Mouse (Mus musculus): ENCODE results near the gene Atxn1. TPM values are rescaled to one million over a fixed set of nuclear protein-coding genes. Genes with fewer than 3 reads are reported as not detected.

Atxn1 gene
- polyA plus RNA-seq, 1 experiment from 2014 or later: 4.6 TPM

- H3K9ac ChIP-seq: no peak overlapping the region
- no peak overlapping the region for H3K4me3 ChIP-seq
- no peak overlapping the region for H3K4me2 ChIP-seq (replicated peaks)
- no peaks in the 10 kb centered on the region for H3K36me3 ChIP-seq
- H3K9me3 ChIP-seq: no peaks in the 10 kb centered on the region
- no peak overlapping the region for H3K27ac ChIP-seq
- H3K4me1 ChIP-seq: peaks cover 21% of the 10 kb centered on the region
- H3K27me3 ChIP-seq: no peaks in the 10 kb centered on the region
- 80% methylated on average over 6 of the region's 6 CpGs for WGBS
- ATAC-seq (ENCODE audit: insufficient number of reproducible peaks, insufficient read depth, low FRiP score, low TSS enrichment): no peak
These were observed 57.6 kb downstream of the Atxn1 start for GRCm38 (mm10) chr13:45907181-45907691.

- WGBS: 55% methylated on average over 10 of the region's 10 CpGs
These were observed 58.2 kb downstream of the Atxn1 start for GRCm38 (mm10) chr13:45906438-45907166.

GRCm38 (mm10) chr13:45904955-45905354 is 59.9 kb downstream of the Atxn1 start:
- H3K9me3 ChIP-seq: no peaks in the 10 kb centered on the region
- no peak overlapping the region for H3K4me3 ChIP-seq
- H3K36me3 ChIP-seq: no peaks in the 10 kb centered on the region
- H3K4me2 ChIP-seq (replicated peaks): no peak overlapping the region
- no peak for ATAC-seq (ENCODE audit: insufficient number of reproducible peaks, insufficient read depth, low FRiP score, low TSS enrichment)
- no peak overlapping the region for H3K9ac ChIP-seq
- H3K27ac ChIP-seq: no peak overlapping the region
- 39% methylated on average over 4 of the region's 4 CpGs for WGBS
- no peaks in the 10 kb centered on the region for H3K27me3 ChIP-seq
- peaks cover 21% of the 10 kb centered on the region for H3K4me1 ChIP-seq

More at GRCm38 (mm10) chr13:45906438-45907166, 58.2 kb downstream of the Atxn1 start:
- Histone ChIP-seq H3K27me3 (no peaks in the 10 kb centered on the region), H3K4me1 (peaks cover 21% of the 10 kb centered on the region), H3K4me3 (no peak overlapping the region), H3K27ac (no peak overlapping the region), H3K36me3 (no peaks in the 10 kb centered on the region), H3K9me3 (no peaks in the 10 kb centered on the region), H3K9ac (no peak overlapping the region), H3K4me2 (replicated peaks) (no peak overlapping the region)
- ATAC-seq (ENCODE audit: insufficient number of reproducible peaks, insufficient read depth, low FRiP score, low TSS enrichment): no peak

- no peak overlapping the region for H3K4me2 ChIP-seq (replicated peaks)
- 70% methylated on average over 4 of the region's 4 CpGs for WGBS
- H3K9ac ChIP-seq: no peak overlapping the region
- no peaks in the 10 kb centered on the region for H3K27me3 ChIP-seq
- no peaks in the 10 kb centered on the region for H3K36me3 ChIP-seq
- H3K4me3 ChIP-seq: no peak overlapping the region
- peaks cover 21% of the 10 kb centered on the region for H3K4me1 ChIP-seq
- H3K9me3 ChIP-seq: no peaks in the 10 kb centered on the region
- H3K27ac ChIP-seq: no peak overlapping the region
- no peak for ATAC-seq (ENCODE audit: insufficient number of reproducible peaks, insufficient read depth, low FRiP score, low TSS enrichment)
These were observed 60.4 kb downstream of the Atxn1 start for GRCm38 (mm10) chr13:45904456-45904855.

GRCm38 (mm10) chr13:45903519-45904274 is 61.1 kb downstream of the Atxn1 start:
- Histone ChIP-seq H3K27me3 (no peaks in the 10 kb centered on the region), H3K27ac (no peak overlapping the region), H3K36me3 (no peaks in the 10 kb centered on the region), H3K4me3 (no peak overlapping the region), H3K4me1 (peaks cover 21% of the 10 kb centered on the region), H3K4me2 (replicated peaks) (no peak overlapping the region), H3K9me3 (no peaks in the 10 kb centered on the region), H3K9ac (no peak overlapping the region)
- 78% methylated on average over 12 of the region's 12 CpGs for WGBS
- ATAC-seq (ENCODE audit: insufficient number of reproducible peaks, insufficient read depth, low FRiP score, low TSS enrichment): no peak

- Histone ChIP-seq H3K4me2 (replicated peaks) (no peak overlapping the region), H3K9ac (no peak overlapping the region), H3K27ac (no peak overlapping the region), H3K4me1 (peaks cover 20% of the 10 kb centered on the region), H3K9me3 (no peaks in the 10 kb centered on the region), H3K36me3 (no peaks in the 10 kb centered on the region), H3K27me3 (no peaks in the 10 kb centered on the region), H3K4me3 (no peak overlapping the region)
- WGBS: 96% methylated on average over 5 of the region's 5 CpGs
- no peak for ATAC-seq (ENCODE audit: insufficient number of reproducible peaks, insufficient read depth, low FRiP score, low TSS enrichment)
These were observed 62.4 kb downstream of the Atxn1 start for GRCm38 (mm10) chr13:45902457-45902856.

GRCm38 (mm10) chr13:45900776-45901175 is 64.0 kb downstream of the Atxn1 start:
- no peak overlapping the region for H3K9ac ChIP-seq
- no peaks in the 10 kb centered on the region for H3K36me3 ChIP-seq
- no peaks in the 10 kb centered on the region for H3K27me3 ChIP-seq
- no peak overlapping the region for H3K4me2 ChIP-seq (replicated peaks)
- no peak overlapping the region for H3K4me3 ChIP-seq
- WGBS: 81% methylated on average over 8 of the region's 8 CpGs
- ATAC-seq (ENCODE audit: insufficient number of reproducible peaks, insufficient read depth, low FRiP score, low TSS enrichment): no peak
- H3K4me1 ChIP-seq: peaks cover 8% of the 10 kb centered on the region
- H3K27ac ChIP-seq: no peak overlapping the region
- H3K9me3 ChIP-seq: no peaks in the 10 kb centered on the region

- Histone ChIP-seq H3K36me3 (no peaks in the 10 kb centered on the region), H3K27me3 (no peaks in the 10 kb centered on the region), H3K4me3 (no peak overlapping the region), H3K9me3 (no peaks in the 10 kb centered on the region), H3K27ac (no peak overlapping the region), H3K4me1 (peaks cover 10% of the 10 kb centered on the region; the same call in 1 of the 2 replicates), H3K4me2 (replicated peaks) (no peak overlapping the region), H3K9ac (no peak overlapping the region)
- ATAC-seq (ENCODE audit: insufficient number of reproducible peaks, insufficient read depth, low FRiP score, low TSS enrichment): no peak
- WGBS: 48% methylated on average over 2 of the region's 2 CpGs
These were observed 67.2 kb downstream of the Atxn1 start for GRCm38 (mm10) chr13:45897571-45897970.

- Histone ChIP-seq H3K4me1 (peaks cover 10% of the 10 kb centered on the region; the same call in 1 of the 2 replicates), H3K27me3 (no peaks in the 10 kb centered on the region), H3K9ac (no peak overlapping the region), H3K4me2 (replicated peaks) (no peak overlapping the region), H3K4me3 (no peak overlapping the region), H3K9me3 (no peaks in the 10 kb centered on the region), H3K36me3 (no peaks in the 10 kb centered on the region), H3K27ac (0 out of 2 replicates have a peak overlapping the region, but pooled peaks have one; percentile 30)
- 44% methylated on average over 10 of the region's 10 CpGs for WGBS
- ATAC-seq (ENCODE audit: insufficient number of reproducible peaks, insufficient read depth, low FRiP score, low TSS enrichment): no peak
These were observed 70.0 kb downstream of the Atxn1 start for GRCm38 (mm10) chr13:45894760-45895159.

- H3K27ac ChIP-seq: no peak overlapping the region
These were observed 70.6 kb downstream of the Atxn1 start for GRCm38 (mm10) chr13:45894234-45894633.

GRCm38 (mm10) chr13:45891073-45891472 is 73.7 kb downstream of the Atxn1 start:
- H3K9ac ChIP-seq: no peak overlapping the region
- H3K4me2 ChIP-seq (replicated peaks): no peak overlapping the region
- no peak overlapping the region for H3K4me3 ChIP-seq
- no peak overlapping the region for H3K27ac ChIP-seq
- no peak for ATAC-seq (ENCODE audit: insufficient number of reproducible peaks, insufficient read depth, low FRiP score, low TSS enrichment)
- WGBS: 74% methylated on average over 2 of the region's 2 CpGs
- no peaks in the 10 kb centered on the region for H3K9me3 ChIP-seq
- H3K27me3 ChIP-seq: no peaks in the 10 kb centered on the region
- H3K36me3 ChIP-seq: no peaks in the 10 kb centered on the region
- peaks cover 10% of the 10 kb centered on the region; the same call in 1 of the 2 replicates for H3K4me1 ChIP-seq

More at GRCm38 (mm10) chr13:45894234-45894633, 70.6 kb downstream of the Atxn1 start:
- no peaks in the 10 kb centered on the region for H3K9me3 ChIP-seq
- H3K9ac ChIP-seq: no peak overlapping the region
- no peak overlapping the region for H3K4me2 ChIP-seq (replicated peaks)
- peaks cover 10% of the 10 kb centered on the region; the same call in 1 of the 2 replicates for H3K4me1 ChIP-seq
- H3K4me3 ChIP-seq: no peak overlapping the region
- H3K36me3 ChIP-seq: no peaks in the 10 kb centered on the region
- 78% methylated on average over 6 of the region's 6 CpGs for WGBS
- ATAC-seq (ENCODE audit: insufficient number of reproducible peaks, insufficient read depth, low FRiP score, low TSS enrichment): no peak
- H3K27me3 ChIP-seq: no peaks in the 10 kb centered on the region

Measured in embryonic facial prominence, embryonic 12.5 days (tissue).